Mouse (Mus musculus) adrenal gland, adult 8-10 months (tissue): ENCODE data around the gene Jmjd7. TPM values are rescaled to one million over a fixed set of nuclear protein-coding genes. Genes with fewer than 3 reads are reported as not detected.

Source experiments
- DNase-seq: peaks from one replicate; pipeline ENCODE4 v3.0.0; 2022
- microRNA-seq, 2 experiments: library from miRNA; unstranded; fragments of <30 nt; microRNA quantifications; one replicate each; pipeline ENCODE4 v1.2.0; 2022
- total RNA-seq, 4 experiments: library from RNA; stranded (reverse); gene quantifications; 2 replicates each; pipeline ENCODE4 v1.2.4; 2022

Jmjd7 gene
- total RNA-seq, 4 experiments from 2014 or later, result 7.3 to 16.7 (median 10.8) TPM

GRCm38 (mm10) chr2:120060651-120061050 lies 33.4 kb downstream of the Jmjd7 start:
- no peak for DNase-seq

- DNase-seq, result no peak
Measured at GRCm38 (mm10) chr2:120062248-120062647, 35.0 kb downstream of the Jmjd7 start.

DNA sequence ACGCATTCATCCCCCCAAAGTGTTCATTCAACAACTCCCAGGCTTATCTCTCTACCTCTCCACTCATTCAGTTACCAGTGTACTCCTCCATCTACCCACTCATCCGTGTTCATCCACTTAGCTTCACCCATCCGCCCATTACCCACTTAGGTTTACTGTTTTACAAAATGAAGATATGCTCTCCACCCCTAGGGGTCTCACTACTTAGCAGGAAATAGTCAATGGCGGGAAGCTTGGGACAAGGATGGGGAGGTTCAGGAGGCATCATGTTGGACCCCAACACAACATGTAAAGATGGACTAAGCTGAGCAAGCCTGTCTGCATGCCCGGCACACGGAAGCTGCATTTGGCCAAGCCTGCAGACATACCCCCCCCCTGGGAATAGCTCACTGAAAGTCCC lies 37.4 kb downstream of the Jmjd7 start:
- DNase-seq, result no peak

- DNase-seq, result no peak
Measured at GRCm38 (mm10) chr2:120065243-120065642, 38.0 kb downstream of the Jmjd7 start.

DNA sequence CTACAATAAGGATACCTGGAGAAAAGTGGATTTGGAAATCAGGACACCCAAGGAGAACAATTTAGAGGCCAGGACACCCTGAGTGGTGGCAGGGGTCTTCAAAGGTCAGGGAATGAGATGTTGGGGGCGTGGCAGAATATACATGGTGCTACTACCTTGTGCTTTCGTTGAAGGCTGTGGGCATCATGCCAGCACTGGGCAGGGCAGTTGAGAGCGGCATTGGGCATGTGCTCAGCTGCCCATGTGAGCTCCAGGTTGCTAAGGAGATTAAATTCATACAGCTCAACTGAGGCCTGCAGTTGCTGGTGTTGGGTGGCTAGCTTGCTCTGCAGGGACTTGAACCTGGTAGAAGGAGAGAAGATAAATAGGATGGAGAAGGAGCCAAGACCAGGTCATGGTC lies 38.9 kb downstream of the Jmjd7 start:
- DNase-seq, result no peak

DNA sequence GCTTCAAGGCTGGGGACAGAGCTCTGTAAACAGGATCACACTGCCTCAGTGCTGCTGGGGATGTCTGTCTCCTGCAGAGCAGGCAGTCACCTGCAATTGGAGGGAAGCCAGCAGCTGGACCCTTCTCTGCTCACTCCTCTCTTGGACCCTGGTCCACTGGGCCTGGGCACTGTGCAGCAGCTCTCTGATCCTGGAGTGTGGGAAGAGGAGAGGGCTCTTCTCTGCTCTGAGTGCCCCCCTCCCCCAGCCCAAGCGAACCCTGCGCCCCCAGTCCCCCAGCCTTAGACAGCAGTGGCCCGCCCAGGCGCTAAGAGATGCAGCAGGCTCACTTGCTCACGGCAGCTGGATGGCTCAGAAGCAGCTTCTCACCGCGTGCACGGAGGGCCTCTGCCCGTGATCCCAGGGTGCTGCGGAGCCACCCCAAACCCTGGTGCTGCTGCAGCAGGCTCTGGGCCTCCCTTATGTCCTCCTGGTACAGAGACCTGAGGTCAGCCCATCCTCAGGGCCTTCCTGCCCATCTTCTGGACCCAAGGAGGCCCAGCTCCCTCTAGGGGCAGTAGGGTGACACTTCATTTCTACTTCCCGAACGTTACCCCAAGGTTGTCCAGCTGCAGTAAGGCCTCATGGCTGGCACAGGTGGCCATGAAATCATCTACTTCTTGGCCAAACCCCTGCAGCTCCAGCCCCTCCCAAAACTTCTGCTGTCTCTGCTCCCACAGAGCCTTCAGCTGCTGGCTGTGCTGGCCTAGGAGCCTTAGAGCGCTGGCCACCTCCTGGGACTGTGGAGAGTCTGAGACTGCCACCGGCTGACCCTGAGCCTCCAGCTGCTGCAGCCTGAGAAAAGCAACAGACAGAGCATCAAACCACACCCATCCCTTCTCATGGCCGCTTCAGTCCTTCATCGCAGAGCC lies 41.5 kb downstream of the Jmjd7 start:
- DNase-seq, result no peak

DNA sequence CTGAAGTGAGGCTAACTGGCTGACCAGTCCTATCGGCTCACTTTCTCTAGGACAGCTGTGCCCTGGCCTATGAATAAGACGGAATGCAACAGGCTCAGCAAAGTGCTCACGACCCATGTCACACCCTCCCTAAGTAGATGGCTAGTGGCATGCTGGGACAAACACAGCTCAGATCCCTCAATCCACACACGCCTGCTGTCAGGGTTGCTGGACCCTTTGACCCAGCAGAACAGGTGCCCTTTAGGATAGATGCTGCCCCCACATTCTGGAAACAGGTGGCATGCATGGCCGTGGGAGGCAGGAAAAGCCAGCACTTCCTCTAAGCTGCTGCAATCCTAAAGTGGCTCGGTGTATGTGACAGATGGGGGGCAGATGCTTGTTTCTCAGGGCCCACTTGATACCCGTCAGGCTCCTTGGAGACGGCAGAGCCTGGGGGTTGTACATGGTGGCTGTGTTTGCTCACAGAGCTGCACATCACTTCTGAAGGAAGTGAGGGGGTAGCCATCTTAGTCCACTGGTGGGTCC lies 42.2 kb downstream of the Jmjd7 start:
- no peak for DNase-seq

- no peak for DNase-seq
Measured at GRCm38 (mm10) chr2:120074096-120074495, 46.8 kb downstream of the Jmjd7 start.

- no peak for DNase-seq
Measured at GRCm38 (mm10) chr2:120076076-120076705, 48.9 kb downstream of the Jmjd7 start.

Small RNA genes within 50 kb of the gene (microRNA-seq; reads per million reads assigned to microRNA genes)
- 0.70 to 0.84 reads per million in 2 experiments for gene Mir7665

Other genes with a start within 250 kb of the Jmjd7 start
- 10 to 100 TPM; 18.2 to 30.2 (median 22.7) TPM for gene Rpap1, start 239.9 kb upstream of the Jmjd7 start, total RNA-seq
- gene Tyro3, start 229.8 kb upstream of the Jmjd7 start, total RNA-seq, result 1 to 10 TPM; 3.9 to 5.2 (median 4.4) TPM
- gene Mga, start 130.3 kb upstream of the Jmjd7 start, total RNA-seq, result 10 to 100 TPM; 34.3 to 65.1 (median 55.9) TPM
- gene Mapkbp1, start 54.8 kb upstream of the Jmjd7 start, total RNA-seq, result 10 to 100 TPM in 3 of 4 experiments, 1 to 10 TPM in 1; 9.1 to 22.4 (median 16.9) TPM
- gene Gm28042, start within 50 bp of the Jmjd7 start, total RNA-seq, result 1 to 10 TPM in 2 of 4 experiments, under 1 TPM in 2; 0.78 to 1.6 (median 0.96) TPM
- 1 to 10 TPM; 1.4 to 4.6 (median 3.8) TPM for gene Pla2g4b, start 5.9 kb downstream of the Jmjd7 start, total RNA-seq
- 10 to 100 TPM; 44.4 to 84.5 (median 63.0) TPM for gene Ehd4, start 127.1 kb downstream of the Jmjd7 start, total RNA-seq
- 1 to 10 TPM in 2 of 4 experiments, under 1 TPM in 2; 0.35 to 1.3 (median 0.99) TPM for gene Pla2g4e, start 217.9 kb downstream of the Jmjd7 start, total RNA-seq